ENCODE assay signal across 8 mouse cellular contexts in the genomic region with DNA sequence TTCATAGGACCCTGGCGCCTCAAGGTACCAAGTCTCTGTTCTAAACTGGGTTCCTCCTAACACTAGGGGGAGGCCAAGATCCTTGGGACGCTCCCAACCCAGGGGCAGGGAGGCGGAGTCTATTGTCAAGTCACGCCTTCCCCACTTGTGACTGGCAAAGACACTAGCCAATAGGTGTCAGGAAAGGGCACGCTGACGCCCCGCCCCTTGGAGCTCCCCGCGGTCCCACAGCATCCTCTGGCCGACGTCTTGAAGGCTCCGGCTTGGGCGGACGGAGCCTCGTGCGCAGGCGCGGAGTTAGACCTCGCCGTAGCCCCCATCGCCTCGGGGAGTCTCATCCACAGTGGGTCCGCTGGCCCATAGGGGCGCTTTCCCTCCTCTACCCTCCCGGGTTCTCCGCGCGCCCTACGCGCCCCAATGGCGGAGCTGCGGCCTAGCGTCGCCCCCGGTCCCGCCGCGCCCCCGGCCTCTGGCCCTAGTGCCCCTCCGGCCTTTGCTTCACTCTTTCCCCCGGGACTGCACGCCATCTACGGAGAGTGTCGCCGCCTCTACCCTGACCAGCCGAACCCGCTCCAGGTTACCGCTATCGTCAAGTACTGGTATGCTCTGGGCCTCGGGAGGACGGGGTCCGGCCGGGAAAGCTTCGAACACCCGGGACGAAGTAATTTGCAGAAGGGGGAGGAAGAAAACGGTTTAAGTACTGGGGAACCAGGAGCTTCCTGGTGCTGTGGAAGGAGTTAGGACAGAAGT. TPM values are rescaled to one million over a fixed set of nuclear protein-coding genes. Genes with fewer than 3 reads are reported as not detected.
DNase-seq lines count a peak whose midpoint lies in the region; ATAC-seq lines count a peak whose summit lies in the region.

Sufu (plus strand) TSS at position 211 of the 750 bp plus-strand sequence.

- peaks cover 7% of the 10 kb centered on the region for H3K36me3 ChIP-seq in heart, embryonic 14.5 days (ENCODE audit: control insufficient read depth, insufficient read depth, low read length)
- peaks cover 11% of the 10 kb centered on the region for H3K36me3 ChIP-seq in liver, embryonic 13.5 days
- H3K36me3 ChIP-seq in stomach, embryonic 16.5 days (ENCODE audit: control insufficient read depth, insufficient read depth, low read length), result 0 out of 2 replicates have a peak, but pooled peaks cover 3% of the 10 kb centered on the region

- DNase-seq in CD4-positive, CD25-positive, alpha-beta regulatory T cell, adult 2 months (ENCODE audit: low read depth, low spot score), result peak; percentile 99
- peak; percentile 95 for DNase-seq in fibroblast of lung, adult 2 months (ENCODE audit: low read depth)
- DNase-seq in kidney, postnatal 14 days, result peak; percentile 99
- DNase-seq in liver, embryonic 13.5 days, result peak; percentile 98
- DNase-seq in neural tube, embryonic 10.5 days (ENCODE audit: extremely low spot score, low spot score), result peak; percentile 96

- ATAC-seq in heart, embryonic 14.5 days (ENCODE audit: insufficient number of reproducible peaks, insufficient read depth, low FRiP score, low read depth), result peak; percentile 88
- ATAC-seq in liver, embryonic 13.5 days (ENCODE audit: low read depth), result peak; percentile 83
- peak; percentile 91 for ATAC-seq in stomach, embryonic 16.5 days (ENCODE audit: insufficient read depth, low FRiP score)

- H3K27me3 ChIP-seq in heart, embryonic 14.5 days (ENCODE audit: control insufficient read depth, insufficient read depth, low read length), result no peaks in the 10 kb centered on the region
- H3K27me3 ChIP-seq in liver, embryonic 13.5 days, result no peaks in the 10 kb centered on the region
- H3K27me3 ChIP-seq in stomach, embryonic 16.5 days (ENCODE audit: control insufficient read depth, insufficient read depth, low read length), result no peaks in the 10 kb centered on the region

- under 1% methylated on average over 56 of the region's 57 CpGs for WGBS in heart, embryonic 14.5 days
- WGBS in liver, embryonic 13.5 days (ENCODE audit: insufficient replicate concordance), result 1% methylated on average over 57 of the region's 57 CpGs
- WGBS in stomach, embryonic 16.5 days, result under 1% methylated on average over 57 of the region's 57 CpGs

- peaks cover 10% of the 10 kb centered on the region; the same call in 1 of the 2 replicates for H3K4me1 ChIP-seq in brown adipose tissue, adult 24 weeks (ENCODE audit: control insufficient read depth, insufficient read depth, insufficient read length, low read length)
- peaks cover 21 to 41% of the 10 kb centered on the region in 2 experiments for H3K4me1 ChIP-seq in heart, embryonic 14.5 days (ENCODE audit: control insufficient read depth in 2 of 2, insufficient read depth in 2 of 2, low read length in 2 of 2)
- H3K4me1 ChIP-seq in liver, embryonic 13.5 days (replicated peaks), result peaks cover 62% of the 10 kb centered on the region
- peaks cover 30% of the 10 kb centered on the region for H3K4me1 ChIP-seq in stomach, embryonic 16.5 days (ENCODE audit: control insufficient read depth, insufficient read depth, low read length)

- H3K4me2 ChIP-seq in heart, embryonic 14.5 days (ENCODE audit: low read length), result peak within 1 kb of the TSS; percentile 74
- peak within 1 kb of the TSS; percentile 97 for H3K4me2 ChIP-seq in liver, embryonic 13.5 days
- peak within 1 kb of the TSS; percentile 73 for H3K4me2 ChIP-seq in stomach, embryonic 16.5 days (ENCODE audit: low read depth, low read length)

- H3K9me3 ChIP-seq in heart, embryonic 14.5 days (ENCODE audit: control insufficient read depth, low read length), result no peaks in the 10 kb centered on the region
- no peaks in the 10 kb centered on the region for H3K9me3 ChIP-seq in liver, embryonic 13.5 days (replicated peaks)
- H3K9me3 ChIP-seq in stomach, embryonic 16.5 days (replicated peaks; ENCODE audit: control insufficient read depth, low read length), result no peaks in the 10 kb centered on the region

- peak within 1 kb of the TSS; percentile 93 for H3K9ac ChIP-seq in heart, embryonic 14.5 days (ENCODE audit: low read length)
- peak within 1 kb of the TSS; percentile 87 for H3K9ac ChIP-seq in liver, embryonic 13.5 days
- H3K9ac ChIP-seq in stomach, embryonic 16.5 days (ENCODE audit: low read length), result peak within 1 kb of the TSS; percentile 89

- peak within 1 kb of the TSS; percentile 89 for H3K4me3 ChIP-seq in brown adipose tissue, adult 24 weeks (ENCODE audit: insufficient read depth, low read depth, low read length)
- peak within 1 kb of the TSS; percentile 89 to 92 for H3K4me3 ChIP-seq in heart, embryonic 14.5 days (ENCODE audit: control insufficient read depth in 1 of 2, insufficient read depth in 1 of 2, low read depth in 1 of 2, low read length in 2 of 2)
- H3K4me3 ChIP-seq in liver, embryonic 13.5 days (replicated peaks), result peak within 1 kb of the TSS; percentile 83
- peak within 1 kb of the TSS; percentile 92 for H3K4me3 ChIP-seq in stomach, embryonic 16.5 days (replicated peaks; ENCODE audit: low read length)

- H3K27ac ChIP-seq in brown adipose tissue, adult 24 weeks (replicated peaks; ENCODE audit: low read depth, low read length), result 0 out of 2 replicates have a peak within 1 kb of the TSS, but pooled peaks have one; percentile 57
- H3K27ac ChIP-seq in heart, embryonic 14.5 days (replicated peaks in 1 of 2; ENCODE audit: control insufficient read depth in 1 of 2, insufficient read depth in 1 of 2, low read depth in 2 of 2, low read length in 2 of 2), result peak within 1 kb of the TSS; percentile 68 to 79
- H3K27ac ChIP-seq in liver, embryonic 13.5 days, result peak within 1 kb of the TSS; percentile 66
- peak within 1 kb of the TSS; percentile 87 for H3K27ac ChIP-seq in stomach, embryonic 16.5 days (ENCODE audit: low read length)

RNA-seq across cellular contexts. Expression of gene Sufu, which starts in this region (rescaled TPM):
- 6.8 and 6.9 TPM in 2 replicates for polyA plus RNA-seq in brown adipose tissue, adult 24 weeks (2012; ENCODE audit: insufficient read depth, insufficient read length, missing spikeins)
- 18.3 and 18.8 TPM in 2 replicates for polyA plus RNA-seq in heart, embryonic 14.5 days (2014; fragmentation: Nextera tagmentation; extraction: Ambion mirVana)
- polyA plus RNA-seq in liver, embryonic 13.5 days (2015; fragmentation: Nextera tagmentation; extraction: Ambion mirVana), result 6.3 and 8.2 TPM in 2 replicates
- polyA plus RNA-seq in stomach, embryonic 16.5 days (2015; fragmentation: Nextera tagmentation; extraction: Ambion mirVana), result 26.4 and 27.4 TPM in 2 replicates

Comparison
In these comparisons a context has a peak if more than half of its experiments do, and no peak if none do; other contexts are left out.
1. Peak in every context shown above with its lines: DNase-seq, ATAC-seq, H3K4me3 ChIP-seq and H3K27ac ChIP-seq.